Mouse (Mus musculus): ENCODE data around the gene Hoxb5. TPM values are rescaled to one million over a fixed set of nuclear protein-coding genes. Genes with fewer than 3 reads are reported as not detected.

Hoxb5 gene
- total RNA-seq, 2 experiments from 2014 or later: 0.09 to 0.14 TPM

GRCm38 (mm10) chr11:96286739-96287385, 16.3 kb upstream of the Hoxb5 start:
- no peak for DNase-seq (ENCODE audit: low spot score)

- DNase-seq (ENCODE audit: low spot score): no peak
Observed at GRCm38 (mm10) chr11:96287411-96287810, 15.7 kb upstream of the Hoxb5 start.

GRCm38 (mm10) chr11:96288455-96289221, 14.5 kb upstream of the Hoxb5 start:
- DNase-seq (ENCODE audit: low spot score): no peak

- no peak for DNase-seq (ENCODE audit: low spot score)
Observed at GRCm38 (mm10) chr11:96289293-96289692, 13.8 kb upstream of the Hoxb5 start.

- DNase-seq (ENCODE audit: low spot score): no peak
Observed at GRCm38 (mm10) chr11:96289837-96290236, 13.3 kb upstream of the Hoxb5 start.

- DNase-seq (ENCODE audit: low spot score): no peak
Observed at GRCm38 (mm10) chr11:96290705-96291355, 12.3 kb upstream of the Hoxb5 start.

GRCm38 (mm10) chr11:96291681-96292564, 11.2 kb upstream of the Hoxb5 start, which contains the start of gene Hoxb6:
TSS of gene Hoxb6 (plus strand) at chr11:96292476.
- no peak for DNase-seq (ENCODE audit: low spot score)

- DNase-seq (ENCODE audit: low spot score): no peak
Observed at GRCm38 (mm10) chr11:96292565-96293301, 10.4 kb upstream of the Hoxb5 start.

- no peak for DNase-seq (ENCODE audit: low spot score)
Observed at GRCm38 (mm10) chr11:96293302-96293921, 9.7 kb upstream of the Hoxb5 start.

GRCm38 (mm10) chr11:96294245-96295091, 8.7 kb upstream of the Hoxb5 start:
- peak; percentile 69 for DNase-seq (ENCODE audit: low spot score)

- no peak for DNase-seq (ENCODE audit: low spot score)
Observed at GRCm38 (mm10) chr11:96295092-96295835, 7.9 kb upstream of the Hoxb5 start.

- DNase-seq (ENCODE audit: low spot score): no peak
Observed at GRCm38 (mm10) chr11:96296997-96297396, 6.1 kb upstream of the Hoxb5 start.

GRCm38 (mm10) chr11:96297428-96297827, 5.7 kb upstream of the Hoxb5 start:
- DNase-seq (ENCODE audit: low spot score): no peak

- DNase-seq (ENCODE audit: low spot score): no peak
Observed at GRCm38 (mm10) chr11:96297968-96298635, 5.0 kb upstream of the Hoxb5 start.

- no peak for DNase-seq (ENCODE audit: low spot score)
Observed at GRCm38 (mm10) chr11:96298895-96299667, 4.1 kb upstream of the Hoxb5 start.

GRCm38 (mm10) chr11:96299781-96300180, 3.4 kb upstream of the Hoxb5 start:
- no peak for DNase-seq (ENCODE audit: low spot score)
